Mouse (Mus musculus) megakaryocyte progenitor cell, adult 5-6 weeks (primary cell): ENCODE data around the gene Tns3. TPM values are rescaled to one million over a fixed set of nuclear protein-coding genes. Genes with fewer than 3 reads are reported as not detected.

ENCODE experiments used
- ATAC-seq: replicated peaks from 2 replicates; pipeline ENCODE4 v1.8.0; 2016; ENCODE audit warnings: mild to moderate bottlenecking, moderate TSS enrichment, inconsistent platforms; ENCODE audit not compliant: poor library complexity
- total RNA-seq, 2 experiments: library from RNA; stranded (forward) in 1 of 2; stranded (reverse) in 1 of 2; fragments of 157-497, 149-512 nt in 1 of 2; fragments of 200-1000 nt in 1 of 2; gene quantifications; 2 replicates each; pipeline versions ENCODE4 v1.2.3 to v1.2.4; 2015 to 2017

Tns3 gene
- total RNA-seq (2015) (20.8 and 27.0 TPM in 2 replicates), total RNA-seq (2017) (11.5 and 11.7 TPM in 2 replicates)

DNA sequence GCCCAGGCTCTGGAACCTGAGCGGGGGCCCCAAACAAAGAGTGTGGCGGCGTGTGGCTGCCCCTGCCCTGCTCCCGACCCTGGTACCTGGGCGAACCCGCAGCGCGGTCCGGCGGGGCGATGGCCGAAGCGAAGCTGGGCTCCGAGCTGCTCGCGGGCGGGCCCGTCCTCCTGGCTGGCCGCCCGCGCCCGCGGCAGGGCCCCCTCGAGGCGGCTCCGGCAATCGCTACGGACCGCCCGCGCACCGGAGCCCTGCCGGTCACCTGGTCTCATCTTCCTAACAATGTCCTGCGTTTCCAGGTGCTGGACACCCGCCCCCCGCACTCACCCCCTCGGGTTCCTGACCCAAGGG is at the start of gene Tns3:
Gene Tns3 (minus strand): TSS at position 143 of the 351 bp plus-strand sequence.
- ATAC-seq: peak; percentile 33

GRCm38 (mm10) chr11:8706246-8707041 is 42.1 kb upstream of the Tns3 start:
- no peak for ATAC-seq

- no peak for ATAC-seq
These were observed 40.8 kb upstream of the Tns3 start for GRCm38 (mm10) chr11:8705156-8705555.

DNA sequence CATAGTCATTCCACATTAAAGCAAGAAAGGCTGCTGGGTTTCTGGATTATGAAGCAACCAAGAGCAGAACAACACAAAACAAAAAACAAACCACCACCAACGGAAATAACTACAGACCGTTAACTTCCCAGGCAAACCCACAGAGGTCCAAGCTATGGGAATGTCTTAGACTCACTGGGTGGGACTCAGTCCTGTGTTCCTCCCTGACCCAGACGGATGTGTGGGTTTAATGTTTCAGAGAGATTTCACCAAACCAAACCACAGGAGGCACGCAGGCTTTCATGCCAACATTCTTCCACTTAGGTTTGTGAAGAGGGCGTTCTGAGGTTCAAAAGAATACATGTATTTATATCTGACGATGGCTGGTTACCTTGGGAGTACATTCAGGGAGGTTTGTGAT is 39.5 kb upstream of the Tns3 start:
- ATAC-seq: peak; percentile 41

GRCm38 (mm10) chr11:8702532-8702886 is 38.2 kb upstream of the Tns3 start:
- no peak for ATAC-seq

- ATAC-seq: peak; percentile 56
These were observed 37.7 kb upstream of the Tns3 start for GRCm38 (mm10) chr11:8701845-8702531.

- ATAC-seq: peak; percentile 42
These were observed 37.1 kb upstream of the Tns3 start for GRCm38 (mm10) chr11:8701400-8701799.

DNA sequence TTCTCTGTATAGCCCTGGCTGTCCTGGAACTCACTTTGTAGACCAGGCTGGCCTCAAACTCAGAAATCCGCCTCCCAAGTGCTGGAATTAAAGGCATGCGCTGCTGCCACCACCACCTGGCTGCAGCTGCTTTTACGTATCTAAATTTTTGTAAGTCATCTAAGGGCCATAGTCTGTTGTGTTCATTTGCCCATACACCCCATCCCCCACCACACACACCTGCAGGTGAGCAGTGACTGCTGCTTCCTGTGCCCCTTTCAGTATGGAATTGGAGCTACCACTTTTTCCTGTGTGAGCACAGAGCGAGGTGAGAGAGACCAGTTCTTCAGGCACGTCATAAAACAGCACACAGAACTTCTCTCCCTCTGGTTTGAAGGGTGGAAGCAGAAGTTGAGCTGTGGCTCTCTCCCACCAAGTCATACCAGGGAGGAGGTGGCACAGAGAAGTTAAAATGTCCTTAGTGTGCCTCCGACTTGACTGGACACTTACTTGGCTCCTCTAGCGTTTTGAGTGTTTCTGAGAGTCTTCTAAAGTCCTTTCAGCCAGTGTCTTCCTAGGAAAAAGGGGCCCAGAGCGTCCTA is 36.4 kb upstream of the Tns3 start:
- ATAC-seq: peak; percentile 53

DNA sequence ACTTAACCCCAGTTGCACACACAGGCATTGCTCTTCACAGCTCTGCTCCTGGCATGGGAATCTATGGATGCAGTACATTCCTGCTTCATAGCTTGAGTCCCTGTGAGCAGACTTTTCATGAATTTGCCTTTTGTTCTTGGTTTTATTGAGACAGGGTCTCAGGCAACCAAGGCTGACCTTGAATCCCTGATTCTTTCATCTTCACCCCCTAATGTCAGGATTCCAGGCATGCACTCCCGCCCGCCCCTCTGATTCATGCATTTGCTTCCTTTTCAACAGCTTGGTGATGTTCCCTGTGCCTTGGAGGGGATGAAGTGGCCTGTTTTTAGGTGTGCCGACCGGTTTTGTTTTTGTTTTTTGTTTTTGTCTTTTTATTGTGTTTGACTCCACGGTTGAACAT is 35.4 kb upstream of the Tns3 start:
- no peak for ATAC-seq

DNA sequence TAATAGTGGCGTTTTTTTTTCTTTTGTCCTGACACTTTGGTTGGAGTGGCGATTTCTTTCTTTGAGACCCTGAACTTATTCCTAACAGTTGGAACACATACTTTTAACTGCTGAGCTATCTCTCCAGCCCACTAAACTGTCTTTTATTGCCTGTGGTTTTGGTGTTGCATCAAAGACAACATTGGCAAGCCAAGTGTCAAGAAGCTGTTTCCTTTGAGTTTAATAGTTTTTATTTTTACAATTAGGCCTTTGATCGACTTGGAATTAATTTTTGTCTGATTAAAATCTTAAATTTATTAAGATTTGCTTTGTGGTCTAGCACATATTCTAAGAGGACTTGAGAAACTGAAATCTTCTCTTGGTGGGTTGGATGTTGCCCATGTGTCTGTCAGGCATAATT is 33.3 kb upstream of the Tns3 start:
- no peak for ATAC-seq

DNA sequence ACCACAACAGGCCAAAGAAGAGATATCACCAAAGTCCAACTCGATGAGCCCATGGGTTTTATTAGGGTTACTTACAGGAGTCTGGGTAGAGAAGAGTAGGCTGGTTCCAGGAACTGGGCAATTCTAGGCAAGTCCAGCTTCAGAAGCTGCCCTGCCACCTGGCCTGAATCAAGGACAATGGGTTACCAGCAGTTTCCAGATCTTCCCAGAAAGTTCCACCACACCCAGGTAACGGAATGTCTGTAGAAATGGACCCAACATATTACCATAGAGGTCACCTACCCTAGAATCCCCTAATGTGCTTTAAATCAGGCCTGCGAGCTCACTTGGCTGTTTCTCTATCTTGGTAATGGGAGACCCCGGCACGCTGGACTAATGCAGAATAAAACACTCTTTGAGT is 29.8 kb upstream of the Tns3 start:
- ATAC-seq: no peak

DNA sequence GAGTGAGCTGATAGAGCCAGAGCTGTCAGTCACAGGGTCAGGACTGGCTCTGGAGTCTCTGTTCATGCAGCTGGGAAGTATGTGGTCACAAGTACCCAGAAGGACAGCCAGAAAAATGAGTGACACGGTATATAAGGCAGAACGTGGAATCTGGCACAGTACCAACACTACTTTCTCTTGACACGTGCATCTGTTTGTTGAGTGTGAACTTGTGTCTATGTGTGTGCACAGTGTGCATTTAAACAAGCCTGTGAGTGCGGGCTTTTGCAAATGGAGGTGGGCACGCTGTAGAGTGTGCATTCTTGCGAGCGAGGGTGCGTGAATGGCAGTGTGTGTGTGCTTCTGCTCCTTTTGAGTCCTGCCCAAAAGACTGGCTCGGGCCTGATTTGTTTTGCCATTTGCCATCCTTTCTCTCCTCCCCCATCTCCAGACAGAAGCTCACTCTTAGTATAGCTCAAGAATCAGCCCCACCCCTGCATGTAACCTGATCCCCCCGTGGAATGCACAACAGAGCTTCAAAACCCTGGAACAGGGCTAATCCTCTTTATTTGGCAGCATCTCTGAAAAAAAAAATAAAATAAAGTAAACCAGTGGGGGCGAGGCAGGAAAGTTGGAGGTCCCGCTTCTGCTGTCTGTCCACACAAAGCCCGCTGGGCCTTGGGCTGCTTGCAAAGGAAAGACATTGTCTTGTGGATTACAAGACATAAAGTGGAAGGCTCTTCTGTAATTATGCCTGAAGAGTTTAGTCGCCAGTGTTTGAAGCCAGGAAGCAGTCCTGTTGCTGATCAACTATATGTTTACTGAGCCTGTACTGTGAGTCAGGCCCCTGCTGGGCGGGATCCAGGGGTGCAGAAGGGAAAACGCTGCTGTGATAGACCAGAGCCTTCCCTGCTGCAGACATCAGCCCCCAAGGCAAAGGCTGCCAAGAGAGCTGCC is 28.5 kb upstream of the Tns3 start:
- ATAC-seq: peak; percentile 38

DNA sequence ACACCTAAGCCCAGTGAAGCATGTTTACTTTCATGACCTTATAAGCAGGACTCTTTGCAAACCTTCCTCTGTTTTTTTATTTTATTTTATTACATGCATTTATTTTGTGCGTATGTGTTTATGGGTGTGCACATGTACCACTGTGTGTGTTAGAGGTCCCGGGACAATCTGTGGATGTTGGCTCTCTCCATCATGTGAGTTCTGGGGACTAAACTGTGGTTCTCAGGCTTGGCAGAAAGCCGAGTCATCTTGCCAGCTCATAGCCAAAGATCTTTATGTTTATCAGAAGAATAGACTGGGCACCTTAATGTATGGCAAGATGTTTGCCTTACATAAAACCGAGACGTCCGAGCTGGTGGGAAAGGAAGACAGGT is 27.8 kb upstream of the Tns3 start:
- no peak for ATAC-seq

DNA sequence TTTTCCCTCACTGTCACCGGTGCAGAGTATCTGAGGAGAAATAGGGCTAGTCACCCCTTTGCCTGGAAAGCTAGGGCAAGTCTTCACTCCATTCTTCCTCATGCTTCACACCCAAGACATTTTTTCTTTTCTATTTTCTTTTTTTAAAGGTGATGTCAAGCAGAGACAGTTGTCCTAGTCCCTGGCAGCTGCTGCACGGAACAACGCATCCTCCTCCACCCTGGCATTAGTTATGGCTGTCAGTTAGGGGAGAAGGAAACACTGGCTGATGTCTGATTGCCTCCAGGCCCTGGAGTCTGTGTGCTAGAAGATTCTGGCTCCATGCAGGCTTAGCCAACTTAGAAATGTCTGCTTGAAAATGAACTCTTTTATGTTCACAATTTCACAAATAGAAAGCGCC is 27.3 kb upstream of the Tns3 start:
- ATAC-seq: no peak

DNA sequence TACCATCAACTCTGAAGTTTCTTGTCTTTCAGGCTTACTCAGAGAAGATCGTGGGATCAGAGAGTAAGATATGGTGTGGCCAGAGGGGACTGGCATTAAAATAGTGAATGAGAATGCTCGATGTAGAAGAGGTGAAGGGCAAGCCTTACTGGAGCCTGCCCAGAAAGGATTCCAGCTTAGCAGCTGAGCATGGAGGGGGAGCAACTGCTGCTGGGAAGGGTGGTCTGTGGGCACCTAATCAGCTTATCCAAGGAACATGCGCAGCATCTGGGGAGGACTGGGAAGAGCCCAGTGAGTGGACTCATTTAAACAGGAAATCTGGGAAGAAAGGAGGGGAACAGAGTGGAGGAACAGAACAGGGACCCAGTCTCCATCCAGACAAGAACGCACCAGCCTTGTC is 26.3 kb upstream of the Tns3 start:
- no peak for ATAC-seq

- peak; percentile 51 for ATAC-seq
These were observed 25.2 kb upstream of the Tns3 start for GRCm38 (mm10) chr11:8689515-8689914.

DNA sequence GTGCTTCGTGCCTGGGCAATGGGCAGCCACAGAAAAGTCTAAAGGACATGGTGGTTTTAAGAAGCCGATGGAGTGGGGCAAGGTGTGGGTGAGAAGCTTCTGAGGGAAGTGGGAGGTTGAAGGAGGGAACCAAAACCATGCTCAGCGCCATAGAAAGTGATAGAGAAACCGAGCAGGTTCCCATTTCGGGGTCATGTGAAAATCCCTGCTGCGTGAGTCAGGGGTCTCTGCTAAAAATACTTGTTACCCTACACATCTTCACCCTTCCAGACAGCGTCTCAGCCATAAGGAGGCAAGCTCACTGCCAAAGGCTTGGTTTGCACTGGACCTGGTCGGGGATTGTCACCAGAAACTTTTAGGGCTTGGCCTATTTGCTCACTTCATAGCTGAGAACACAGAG is 24.6 kb upstream of the Tns3 start:
- peak; percentile 48 for ATAC-seq

DNA sequence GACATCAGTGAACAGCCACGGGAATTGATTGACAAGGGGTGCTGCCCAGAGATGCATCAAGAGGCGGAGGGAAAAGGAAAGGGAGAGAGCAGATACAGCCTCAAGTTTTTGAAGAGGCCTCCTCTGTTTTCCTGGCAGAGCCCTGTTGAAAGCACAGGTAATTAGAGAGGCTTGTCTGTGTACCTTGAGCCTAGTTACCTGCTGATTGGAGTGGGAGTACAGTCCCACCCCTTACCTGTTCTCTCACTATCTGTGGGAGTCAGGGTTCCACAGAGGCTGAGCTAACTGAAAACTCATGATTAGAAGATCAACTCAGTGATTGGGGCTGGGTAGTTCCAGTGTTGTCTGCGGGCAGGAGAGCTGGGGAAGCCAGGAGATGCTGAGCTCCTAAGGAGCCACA is 22.2 kb upstream of the Tns3 start:
- no peak for ATAC-seq

DNA sequence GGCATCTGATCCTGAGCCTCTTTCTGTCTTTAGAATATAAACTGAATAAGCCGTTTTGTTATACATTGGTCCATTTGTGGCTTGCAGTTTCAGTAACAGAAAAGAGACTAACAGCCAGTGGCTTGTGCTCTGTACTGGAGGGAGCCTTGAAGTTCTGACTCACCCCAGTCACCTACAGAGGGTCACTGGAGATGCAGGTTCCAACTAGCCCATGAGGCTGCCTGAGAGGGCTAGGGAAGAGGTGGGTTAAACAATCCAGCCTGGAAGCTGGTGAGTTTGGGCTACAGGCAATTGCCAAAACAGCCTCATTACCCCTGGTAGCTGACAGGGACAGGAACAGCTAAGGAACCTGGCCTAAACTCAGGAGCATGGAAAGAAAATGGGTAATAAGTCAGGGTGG is 21.7 kb upstream of the Tns3 start:
- no peak for ATAC-seq

GRCm38 (mm10) chr11:8685195-8685594 is 20.9 kb upstream of the Tns3 start:
- peak; percentile 51 for ATAC-seq

DNA sequence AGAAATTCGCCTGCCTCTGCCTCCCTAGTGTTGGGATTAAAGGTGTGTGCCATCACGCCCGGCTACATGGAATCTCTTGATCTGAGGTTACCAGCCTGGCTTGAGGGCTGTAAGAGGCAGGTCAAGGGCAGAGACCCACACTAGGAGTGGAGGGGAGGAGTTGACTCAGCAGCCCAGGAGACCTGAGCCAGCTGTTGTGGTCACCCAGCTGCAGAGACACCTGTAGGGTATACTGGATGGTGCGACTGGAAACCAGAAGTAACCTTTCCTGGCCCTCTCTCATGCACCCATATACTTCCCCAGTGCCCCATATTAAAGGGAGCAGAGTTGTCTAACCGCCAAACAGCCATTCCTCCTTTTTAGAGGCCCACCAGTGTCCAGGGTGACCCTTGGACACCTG is 19.9 kb upstream of the Tns3 start:
- ATAC-seq: no peak
